Mouse (Mus musculus): ENCODE results near the gene Cfc1. TPM values are rescaled to one million over a fixed set of nuclear protein-coding genes. Genes with fewer than 3 reads are reported as not detected.
"Not testable (repeated sequence)": the region's sequence is repeated elsewhere in the genome, so short reads cannot be mapped to it uniquely, and the experiment has no call there.

Gene Cfc1
- 1.3 and 2.3 TPM in 2 replicates for polyA plus RNA-seq (2014; fragmentation: Nextera tagmentation; extraction: Ambion mirVana)

DNA sequence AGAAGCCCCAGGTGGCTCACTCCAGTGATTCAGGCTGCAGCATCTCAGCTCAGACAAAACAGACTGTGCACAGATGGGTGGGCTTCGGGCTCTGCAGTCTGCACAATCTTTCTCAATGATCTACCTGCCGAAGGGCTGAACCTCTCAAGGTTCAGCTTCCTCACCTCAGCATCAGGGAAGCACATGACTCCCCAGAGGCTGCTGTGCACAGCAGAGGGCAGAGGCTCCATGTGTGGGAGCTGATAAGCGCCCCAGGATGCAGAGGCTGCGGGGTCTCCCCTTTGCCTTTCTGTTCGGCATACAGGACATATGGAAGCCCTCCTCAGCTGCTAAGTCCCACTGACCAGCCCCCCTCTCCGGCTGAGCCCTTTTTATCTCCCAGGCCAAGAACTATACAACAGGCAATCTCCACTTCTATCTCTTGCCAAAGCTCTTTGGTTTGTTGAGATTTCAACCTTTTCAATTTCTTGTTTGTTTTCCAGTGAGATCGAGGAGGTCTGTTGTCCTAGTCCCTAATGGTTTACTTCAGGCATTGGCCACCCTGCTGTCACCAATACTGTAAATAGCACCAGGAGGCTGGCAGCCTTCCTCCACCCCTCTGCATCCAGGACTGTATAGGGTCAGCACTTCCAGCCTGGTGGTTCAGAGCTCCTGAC is at the start of gene Cfc1:
TSS of gene Cfc1 (plus strand) at position 606 of the 656 bp plus-strand sequence.
- Histone ChIP-seq H3K27me3 (ENCODE audit: control insufficient read depth, insufficient read depth, low read length) (peaks cover 11% of the 10 kb centered on the region; the same call in 1 of the 2 replicates), H3K4me2 (replicated peaks; ENCODE audit: low read depth, low read length) (peak within 1 kb of the TSS; percentile 29), H3K4me3 (ENCODE audit: low read depth, low read length) (0 out of 2 replicates have a peak within 1 kb of the TSS, but pooled peaks have one; percentile 12)
- not testable (repeated sequence) for H3K9ac ChIP-seq (replicated peaks; ENCODE audit: low read depth, low read length); H3K36me3 ChIP-seq (ENCODE audit: control insufficient read depth, insufficient read depth, low read length); ATAC-seq (ENCODE audit: insufficient number of reproducible peaks, insufficient read depth, low FRiP score, low read depth); H3K27ac ChIP-seq (ENCODE audit: low read length); H3K9me3 ChIP-seq (ENCODE audit: control insufficient read depth, low read depth, low read length); H3K4me1 ChIP-seq (ENCODE audit: control insufficient read depth, insufficient read depth, low read length)
- 16% methylated on average over 7 of the region's 7 CpGs for WGBS

DNA sequence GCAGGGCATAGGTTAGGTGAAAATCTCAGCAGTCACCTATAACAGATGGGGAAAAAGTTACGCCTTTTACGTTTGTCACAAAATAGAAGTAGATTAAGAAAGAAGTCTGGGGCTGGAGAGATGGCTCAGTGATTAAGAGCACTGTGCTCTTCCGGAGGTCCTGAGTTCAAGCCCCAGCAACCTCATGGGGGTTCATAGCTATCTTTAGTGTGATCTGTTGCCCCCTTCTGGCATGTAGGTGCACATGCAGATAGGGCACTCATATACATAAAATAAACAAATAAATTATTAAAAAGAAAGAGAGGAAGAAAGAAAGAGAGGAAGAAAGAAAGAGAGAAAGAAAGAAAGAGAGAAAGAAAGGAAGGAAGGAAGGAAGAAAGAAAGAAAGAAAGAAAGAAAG is 48.1 kb upstream of the Cfc1 start:
- Histone ChIP-seq H3K9me3 (ENCODE audit: control insufficient read depth, low read depth, low read length) (no peaks in the 10 kb centered on the region), H3K27ac (ENCODE audit: low read length) (no peak overlapping the region), H3K4me3 (ENCODE audit: low read depth, low read length) (no peak overlapping the region), H3K9ac (replicated peaks; ENCODE audit: low read depth, low read length) (no peak overlapping the region), H3K4me1 (ENCODE audit: control insufficient read depth, insufficient read depth, low read length) (no peaks in the 10 kb centered on the region), H3K27me3 (ENCODE audit: control insufficient read depth, insufficient read depth, low read length) (no peaks in the 10 kb centered on the region), H3K4me2 (replicated peaks; ENCODE audit: low read depth, low read length) (no peak overlapping the region), H3K36me3 (ENCODE audit: control insufficient read depth, insufficient read depth, low read length) (no peaks in the 10 kb centered on the region)
- 94% methylated on average over 3 of the region's 3 CpGs for WGBS
- no peak for ATAC-seq (ENCODE audit: insufficient number of reproducible peaks, insufficient read depth, low FRiP score, low read depth)

DNA sequence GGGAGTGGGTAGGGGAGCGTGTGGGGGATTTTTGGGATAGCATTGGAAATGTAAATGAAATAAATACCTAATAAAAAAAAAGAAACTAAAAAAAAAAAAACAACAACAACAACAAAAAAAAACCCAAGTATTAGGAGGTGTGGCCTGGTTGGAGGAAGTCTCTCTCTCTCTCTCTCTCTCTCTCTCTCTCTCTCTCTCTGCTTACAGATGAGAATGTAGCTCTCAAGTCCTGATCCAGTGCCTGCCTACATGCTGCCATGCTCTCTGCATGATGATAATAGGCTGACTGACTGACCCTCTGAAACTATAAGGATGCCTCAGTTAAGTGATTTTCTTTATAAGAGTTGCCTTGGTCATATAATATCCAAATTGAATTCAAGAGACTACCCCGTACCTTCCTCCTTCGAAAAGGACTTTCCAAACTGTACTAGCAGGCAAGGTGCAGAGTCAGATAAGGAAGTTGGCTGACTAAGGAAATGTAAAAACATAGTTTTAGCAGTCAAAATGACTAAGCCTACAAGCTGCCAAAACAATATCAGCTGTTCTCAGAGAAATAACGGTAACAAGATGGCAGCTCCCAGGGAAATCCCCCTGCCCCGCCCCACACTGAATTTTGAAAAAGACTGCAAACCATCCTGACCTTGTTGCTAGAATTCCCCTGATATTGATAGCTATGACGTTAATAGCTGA is 45.5 kb upstream of the Cfc1 start:
- H3K27me3 ChIP-seq (ENCODE audit: control insufficient read depth, insufficient read depth, low read length) = no peaks in the 10 kb centered on the region
- H3K9ac ChIP-seq (replicated peaks; ENCODE audit: low read depth, low read length) = no peak overlapping the region
- H3K4me3 ChIP-seq (ENCODE audit: low read depth, low read length) = no peak overlapping the region
- H3K4me2 ChIP-seq (replicated peaks; ENCODE audit: low read depth, low read length) = no peak overlapping the region
- H3K27ac ChIP-seq (ENCODE audit: low read length) = no peak overlapping the region
- ATAC-seq (ENCODE audit: insufficient number of reproducible peaks, insufficient read depth, low FRiP score, low read depth) = no peak
- WGBS = 81% methylated on average over 6 of the region's 6 CpGs
- H3K36me3 ChIP-seq (ENCODE audit: control insufficient read depth, insufficient read depth, low read length) = no peaks in the 10 kb centered on the region
- H3K9me3 ChIP-seq (ENCODE audit: control insufficient read depth, low read depth, low read length) = no peaks in the 10 kb centered on the region
- H3K4me1 ChIP-seq (ENCODE audit: control insufficient read depth, insufficient read depth, low read length) = no peaks in the 10 kb centered on the region

GRCm38 (mm10) chr1:34491480-34491879 is 44.0 kb upstream of the Cfc1 start:
- H3K27me3 ChIP-seq (ENCODE audit: control insufficient read depth, insufficient read depth, low read length) = no peaks in the 10 kb centered on the region
- ATAC-seq (ENCODE audit: insufficient number of reproducible peaks, insufficient read depth, low FRiP score, low read depth) = no peak
- 78% methylated on average over 4 of the region's 4 CpGs for WGBS
- no peak overlapping the region for H3K27ac ChIP-seq (ENCODE audit: low read length)
- H3K9me3 ChIP-seq (ENCODE audit: control insufficient read depth, low read depth, low read length) = no peaks in the 10 kb centered on the region
- no peak overlapping the region for H3K9ac ChIP-seq (replicated peaks; ENCODE audit: low read depth, low read length)
- H3K4me3 ChIP-seq (ENCODE audit: low read depth, low read length) = no peak overlapping the region
- H3K4me2 ChIP-seq (replicated peaks; ENCODE audit: low read depth, low read length) = no peak overlapping the region
- no peaks in the 10 kb centered on the region for H3K36me3 ChIP-seq (ENCODE audit: control insufficient read depth, insufficient read depth, low read length)
- H3K4me1 ChIP-seq (ENCODE audit: control insufficient read depth, insufficient read depth, low read length) = no peaks in the 10 kb centered on the region

GRCm38 (mm10) chr1:34502991-34503390 is 32.5 kb upstream of the Cfc1 start:
- 65% methylated on average over 3 of the region's 3 CpGs for WGBS
- H3K27me3 ChIP-seq (ENCODE audit: control insufficient read depth, insufficient read depth, low read length) = no peaks in the 10 kb centered on the region
- no peak for ATAC-seq (ENCODE audit: insufficient number of reproducible peaks, insufficient read depth, low FRiP score, low read depth)

DNA sequence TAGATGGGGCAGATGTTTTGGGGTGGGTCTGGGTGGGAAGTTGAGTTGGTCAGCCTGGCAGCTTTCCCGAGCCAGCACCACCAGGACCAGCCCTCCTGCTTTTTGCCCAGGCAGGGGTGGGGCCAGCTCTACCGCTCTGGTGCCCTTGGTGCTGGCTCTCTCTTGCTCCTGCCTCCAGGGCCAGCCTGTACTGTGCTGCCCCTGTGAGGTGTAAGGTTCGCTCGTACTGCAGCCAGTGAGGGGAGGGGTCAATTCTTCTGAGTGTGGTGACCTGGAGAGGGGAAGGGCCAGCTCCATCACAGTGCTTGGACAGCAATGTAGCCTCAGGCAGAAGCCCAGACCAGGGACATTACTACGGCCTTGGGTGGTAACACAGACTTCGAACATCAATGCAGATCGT is 30.1 kb upstream of the Cfc1 start:
- Histone ChIP-seq H3K4me1 (ENCODE audit: control insufficient read depth, insufficient read depth, low read length) (no peaks in the 10 kb centered on the region), H3K4me2 (replicated peaks; ENCODE audit: low read depth, low read length) (no peak overlapping the region), H3K36me3 (ENCODE audit: control insufficient read depth, insufficient read depth, low read length) (no peaks in the 10 kb centered on the region), H3K27me3 (ENCODE audit: control insufficient read depth, insufficient read depth, low read length) (no peaks in the 10 kb centered on the region), H3K4me3 (ENCODE audit: low read depth, low read length) (no peak overlapping the region), H3K9me3 (ENCODE audit: control insufficient read depth, low read depth, low read length) (no peaks in the 10 kb centered on the region), H3K27ac (ENCODE audit: low read length) (no peak overlapping the region), H3K9ac (replicated peaks; ENCODE audit: low read depth, low read length) (no peak overlapping the region)
- 53% methylated on average over 7 of the region's 7 CpGs for WGBS
- no peak; the same call in 1 of the 2 replicates for ATAC-seq (ENCODE audit: insufficient number of reproducible peaks, insufficient read depth, low FRiP score, low read depth)

More at GRCm38 (mm10) chr1:34502991-34503390, 32.5 kb upstream of the Cfc1 start:
- Histone ChIP-seq H3K27ac (ENCODE audit: low read length) (no peak overlapping the region), H3K9me3 (ENCODE audit: control insufficient read depth, low read depth, low read length) (no peaks in the 10 kb centered on the region), H3K36me3 (ENCODE audit: control insufficient read depth, insufficient read depth, low read length) (no peaks in the 10 kb centered on the region), H3K4me2 (replicated peaks; ENCODE audit: low read depth, low read length) (no peak overlapping the region), H3K9ac (replicated peaks; ENCODE audit: low read depth, low read length) (no peak overlapping the region), H3K4me3 (ENCODE audit: low read depth, low read length) (no peak overlapping the region), H3K4me1 (ENCODE audit: control insufficient read depth, insufficient read depth, low read length) (no peaks in the 10 kb centered on the region)

GRCm38 (mm10) chr1:34505970-34506551 is 29.4 kb upstream of the Cfc1 start:
- H3K4me1 ChIP-seq (ENCODE audit: control insufficient read depth, insufficient read depth, low read length) = no peaks in the 10 kb centered on the region

GRCm38 (mm10) chr1:34507986-34508385 is 27.5 kb upstream of the Cfc1 start:
- Histone ChIP-seq H3K27me3 (ENCODE audit: control insufficient read depth, insufficient read depth, low read length) (no peaks in the 10 kb centered on the region), H3K4me1 (ENCODE audit: control insufficient read depth, insufficient read depth, low read length) (no peaks in the 10 kb centered on the region), H3K9me3 (ENCODE audit: control insufficient read depth, low read depth, low read length) (no peaks in the 10 kb centered on the region), H3K9ac (replicated peaks; ENCODE audit: low read depth, low read length) (no peak overlapping the region), H3K36me3 (ENCODE audit: control insufficient read depth, insufficient read depth, low read length) (no peaks in the 10 kb centered on the region), H3K4me3 (ENCODE audit: low read depth, low read length) (no peak overlapping the region), H3K27ac (ENCODE audit: low read length) (no peak overlapping the region), H3K4me2 (replicated peaks; ENCODE audit: low read depth, low read length) (no peak overlapping the region)
- WGBS = 89% methylated on average over 3 of the region's 3 CpGs
- no peak for ATAC-seq (ENCODE audit: insufficient number of reproducible peaks, insufficient read depth, low FRiP score, low read depth)

More at GRCm38 (mm10) chr1:34505970-34506551, 29.4 kb upstream of the Cfc1 start:
- H3K9me3 ChIP-seq (ENCODE audit: control insufficient read depth, low read depth, low read length) = no peaks in the 10 kb centered on the region
- no peak overlapping the region for H3K4me3 ChIP-seq (ENCODE audit: low read depth, low read length)
- no peak overlapping the region for H3K9ac ChIP-seq (replicated peaks; ENCODE audit: low read depth, low read length)
- H3K4me2 ChIP-seq (replicated peaks; ENCODE audit: low read depth, low read length) = no peak overlapping the region
- no peaks in the 10 kb centered on the region for H3K36me3 ChIP-seq (ENCODE audit: control insufficient read depth, insufficient read depth, low read length)
- WGBS = 87% methylated on average over 4 of the region's 4 CpGs
- no peak for ATAC-seq (ENCODE audit: insufficient number of reproducible peaks, insufficient read depth, low FRiP score, low read depth)
- H3K27ac ChIP-seq (ENCODE audit: low read length) = no peak overlapping the region
- no peaks in the 10 kb centered on the region for H3K27me3 ChIP-seq (ENCODE audit: control insufficient read depth, insufficient read depth, low read length)
